Mouse (Mus musculus): ENCODE results near the gene Thop1.

DNA sequence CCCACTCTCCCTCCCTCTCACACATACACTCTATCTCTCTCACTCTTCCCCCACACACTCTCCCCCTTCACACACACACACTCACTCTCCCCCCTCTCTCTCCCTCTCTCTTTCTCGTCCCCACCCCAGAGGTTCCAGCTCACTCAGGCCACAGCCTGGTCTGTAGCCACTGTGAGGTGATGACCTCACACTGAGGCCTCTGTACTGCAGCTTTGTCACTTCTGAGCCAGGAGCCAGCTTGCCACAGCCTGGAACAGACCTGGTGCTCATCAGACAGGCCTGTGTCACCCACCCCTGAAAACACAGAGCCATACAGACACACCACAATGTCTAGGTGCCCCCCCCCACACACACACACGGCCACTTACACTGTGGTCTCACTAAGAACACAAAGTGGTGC lies 49.6 kb upstream of the Thop1 start:
- no peak for TF ChIP-seq USF1 (IDR thresholded peaks at IDR 0.05; ENCODE audit: low read depth)
- TF ChIP-seq CTCF (IDR thresholded peaks at IDR 0.05; ENCODE audit: control insufficient read depth, insufficient read depth, insufficient read length), result no peak
- TF ChIP-seq MYOD1 (IDR thresholded peaks at IDR 0.05; ENCODE audit: control insufficient read depth, insufficient read length, low read depth), result no peak
- no peak for TF ChIP-seq MYOG (IDR thresholded peaks at IDR 0.05; ENCODE audit: control insufficient read depth, extremely low read depth, insufficient read length)
- no peak for TF ChIP-seq MAX (IDR thresholded peaks at IDR 0.05)
- no peak for TF ChIP-seq CEBPB (IDR thresholded peaks at IDR 0.05; ENCODE audit: low read depth)

Data from C2C12 (cell line).